Mouse (Mus musculus): ENCODE data around the gene Arfgap3.
"Not testable (repeated sequence)": the region's sequence is repeated elsewhere in the genome, so short reads cannot be mapped to it uniquely, and the experiment has no call there.

The Arfgap3 gene

DNA sequence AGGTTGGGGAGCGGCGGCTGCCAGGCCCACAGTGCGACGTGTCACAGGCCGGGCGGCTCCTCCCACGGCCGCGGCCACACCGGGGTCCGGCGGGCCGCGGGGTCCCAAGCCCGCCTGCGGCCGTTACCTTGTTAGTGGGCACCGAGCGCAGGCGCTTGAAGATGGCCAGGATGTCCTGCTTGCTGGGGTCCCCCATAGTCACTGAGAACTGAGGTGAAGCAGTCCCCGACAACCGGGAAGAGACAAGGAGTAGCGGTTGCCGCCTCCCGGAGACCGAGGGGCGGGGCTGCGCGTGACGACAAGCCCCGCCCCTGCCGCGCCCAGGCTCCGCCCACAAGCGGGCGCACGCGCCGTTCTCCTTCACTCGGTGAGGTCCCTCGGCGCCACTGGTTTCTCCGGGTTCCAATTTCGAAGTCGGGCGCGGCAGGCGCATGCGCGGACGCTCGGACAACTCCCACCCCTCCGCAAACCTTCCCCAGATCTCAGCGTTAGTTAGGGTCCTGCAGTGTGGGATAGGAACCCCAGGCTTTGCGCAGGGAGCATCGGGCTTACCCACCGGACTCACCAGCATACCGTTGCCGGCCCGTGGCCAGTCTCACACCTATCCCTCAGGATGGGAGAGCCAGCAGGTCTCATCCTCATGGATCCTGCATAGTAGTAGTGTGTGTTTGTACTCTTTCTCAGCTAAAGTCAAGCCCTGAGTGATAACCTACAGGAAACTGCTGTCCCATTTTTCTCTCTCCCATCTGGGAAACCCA, at the start of gene Arfgap3:
Gene Arfgap3, minus strand, starts transcription at position 294 of the 758 bp plus-strand sequence.
- peak; percentile 95 for DNase-seq (ENCODE audit: low spot score)

DNA sequence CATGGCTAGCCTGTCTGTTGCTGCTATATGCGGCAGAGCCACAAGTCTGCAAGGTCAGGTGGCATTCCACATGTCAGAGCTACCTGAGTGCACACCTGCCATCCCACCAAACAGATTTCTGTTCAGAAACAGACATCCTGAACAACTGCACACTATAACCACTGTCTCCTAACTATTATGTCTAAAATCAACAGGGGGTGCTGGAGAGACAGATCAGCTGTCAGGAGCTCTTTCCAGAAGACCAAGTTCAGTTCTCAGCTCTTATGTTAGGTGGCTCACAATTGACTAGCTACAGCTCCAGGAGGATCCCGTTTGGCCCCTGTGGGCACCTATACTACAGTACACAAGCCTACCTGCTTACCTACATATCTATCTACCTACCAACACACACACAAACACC, 42.7 kb upstream of the Arfgap3 start:
- DNase-seq (ENCODE audit: low spot score): no peak

DNA sequence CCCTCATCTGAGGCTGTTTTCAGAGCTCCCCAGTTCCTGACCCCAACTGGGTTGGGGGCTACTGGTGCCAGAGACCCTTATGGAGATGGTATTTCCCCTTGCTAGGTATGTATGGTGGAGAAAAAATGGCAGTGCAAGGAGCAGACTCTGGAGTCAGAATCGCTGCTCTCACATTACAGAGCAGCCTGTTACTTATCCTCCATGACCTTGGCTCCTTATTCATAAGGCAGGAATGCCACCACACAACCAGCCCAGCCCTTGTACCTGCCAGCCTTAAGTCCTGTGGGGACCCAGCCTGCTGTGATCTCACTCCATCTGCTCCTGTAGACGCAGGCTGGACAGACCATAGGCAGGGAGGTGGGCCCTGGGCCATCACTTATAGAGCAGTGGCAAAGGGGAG, 37.9 kb upstream of the Arfgap3 start:
- no peak for DNase-seq (ENCODE audit: low spot score)

DNA sequence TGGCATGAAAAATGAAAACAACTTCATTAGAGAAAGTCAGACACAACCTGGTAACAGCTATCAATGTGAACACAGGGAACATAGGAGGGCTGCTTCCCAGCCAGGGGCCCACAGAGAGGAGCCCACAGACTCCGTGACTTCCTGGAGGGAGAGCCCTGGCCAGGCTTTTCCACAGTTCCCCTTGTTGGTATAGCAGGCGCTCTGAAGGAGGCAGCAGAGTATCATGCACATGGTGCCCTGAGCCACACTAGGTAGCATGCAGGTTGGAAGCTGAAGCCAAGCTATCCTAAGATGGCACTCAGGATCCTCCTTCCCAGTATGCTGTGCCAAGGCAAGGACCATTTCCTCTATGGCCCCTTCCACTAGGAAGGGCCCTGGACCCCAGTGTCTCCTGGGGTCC, 33.6 kb upstream of the Arfgap3 start:
- no peak for DNase-seq (ENCODE audit: low spot score)

DNA sequence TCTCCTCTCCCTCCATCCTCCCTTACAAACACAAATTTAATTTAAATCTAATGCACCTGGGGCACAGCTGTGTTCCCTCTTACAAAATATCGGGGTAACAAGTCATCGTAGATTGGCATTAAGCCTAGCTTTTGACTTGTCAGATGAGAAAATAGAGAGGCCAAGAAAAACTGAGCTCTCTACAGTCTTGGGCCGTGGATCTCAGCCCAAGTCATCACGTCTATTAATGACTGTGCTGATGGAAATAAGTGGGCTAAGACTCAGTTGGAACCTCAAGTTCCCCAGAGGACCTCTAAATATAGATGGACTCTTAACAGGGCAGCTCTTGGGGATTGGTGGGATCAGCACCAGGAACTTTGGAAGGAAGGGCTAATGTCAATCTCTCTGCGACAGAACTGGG, 33.1 kb upstream of the Arfgap3 start:
- DNase-seq (ENCODE audit: low spot score): no peak

DNA sequence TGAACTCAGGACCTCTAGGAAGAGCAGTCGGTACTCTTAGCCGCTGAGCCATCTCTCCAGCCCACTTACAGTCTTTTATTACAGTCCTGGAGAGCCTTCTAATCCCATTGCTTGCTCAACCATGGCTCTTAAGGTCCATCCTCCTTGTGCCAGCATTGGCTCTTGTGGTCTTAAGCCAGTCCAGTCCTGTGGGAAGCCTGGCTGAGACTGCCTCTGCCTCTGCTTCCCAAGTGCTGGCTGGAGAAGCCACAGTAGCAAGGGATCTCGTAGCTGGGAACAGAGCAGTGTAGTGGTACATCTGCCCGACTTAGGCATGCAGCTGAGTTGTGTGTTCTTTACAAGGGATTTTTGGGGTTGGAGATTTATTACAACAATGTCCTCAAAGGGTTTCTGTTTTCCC, 32.4 kb upstream of the Arfgap3 start:
- no peak for DNase-seq (ENCODE audit: low spot score)

DNA sequence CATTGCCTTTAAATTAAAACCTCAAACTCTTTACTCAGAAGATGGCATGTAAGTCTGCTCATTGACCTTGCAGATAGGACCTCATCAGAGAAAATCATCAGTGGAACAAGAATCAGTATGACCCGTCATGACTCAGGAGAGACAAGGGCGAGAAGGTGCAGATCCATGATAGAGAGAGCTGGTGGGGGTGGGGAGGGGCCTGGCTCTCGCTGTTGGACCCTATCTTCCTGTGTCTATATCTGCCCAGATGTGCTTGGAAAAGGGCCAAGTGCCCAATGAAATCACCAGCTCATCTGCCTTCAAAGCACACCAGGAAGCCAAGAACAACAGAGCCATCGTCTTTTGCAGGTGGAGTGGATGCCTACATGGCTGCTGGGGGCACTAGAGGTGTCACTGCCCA, 27.1 kb upstream of the Arfgap3 start:
- no peak for DNase-seq (ENCODE audit: low spot score)

DNA sequence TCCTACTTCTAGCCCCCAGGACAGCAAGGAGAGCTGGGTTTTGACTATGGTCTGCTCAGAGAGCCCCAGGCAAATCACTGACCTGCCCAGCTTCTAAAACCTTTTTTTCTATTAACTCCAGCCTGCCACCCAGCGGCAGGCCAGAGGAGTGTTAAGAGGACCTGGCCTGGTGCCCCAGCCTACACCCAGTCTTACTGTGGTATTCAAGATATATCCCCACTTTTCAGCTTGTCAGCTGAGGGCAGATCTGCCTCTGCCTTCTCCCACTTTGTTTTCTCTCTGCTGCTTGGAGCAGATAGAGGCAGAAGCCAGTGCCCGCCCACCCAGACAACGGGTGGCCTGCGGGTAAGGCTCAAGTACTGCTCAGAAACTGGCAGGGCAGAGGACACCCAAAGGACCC, 25.1 kb upstream of the Arfgap3 start:
- DNase-seq (ENCODE audit: low spot score): peak; percentile 67

DNA sequence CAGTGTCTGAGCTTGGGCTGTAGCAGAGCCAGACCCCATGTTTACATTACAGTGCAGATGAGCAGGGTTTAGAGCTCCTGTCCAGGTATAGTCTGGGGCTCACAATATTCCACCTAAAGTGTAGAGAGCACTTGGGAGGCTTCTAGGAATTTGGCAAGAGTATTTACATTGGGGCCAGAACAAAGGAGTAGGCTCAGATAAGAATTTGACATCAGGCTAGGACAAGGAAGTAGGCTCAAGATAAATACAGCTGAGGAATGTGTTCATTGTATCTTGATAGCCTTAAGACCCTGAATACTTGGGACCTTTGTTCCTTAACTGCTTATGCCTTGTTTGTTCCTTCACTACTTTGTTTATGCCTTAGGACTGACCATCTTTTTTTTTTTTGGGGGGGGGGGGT, 24.0 kb upstream of the Arfgap3 start:
- no peak for DNase-seq (ENCODE audit: low spot score)

DNA sequence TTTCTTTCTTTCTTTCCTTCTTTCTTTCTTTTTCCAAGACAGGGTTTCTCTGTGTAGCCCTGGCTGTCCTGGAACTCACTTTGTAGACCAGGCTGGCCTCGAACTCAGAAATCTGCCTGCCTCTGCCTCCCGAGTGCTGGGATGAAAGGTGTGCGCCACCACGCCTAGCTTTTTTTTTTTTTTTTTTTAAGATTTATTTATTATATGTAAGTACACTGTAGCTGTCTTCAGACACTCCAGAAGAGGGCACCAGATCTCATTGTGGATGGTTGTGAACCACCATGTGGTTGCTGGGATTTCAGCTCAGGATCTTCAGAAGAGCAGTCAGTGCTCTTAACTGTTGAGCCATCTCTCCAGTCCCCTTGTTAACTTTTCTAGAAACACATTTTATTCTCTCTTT, 18.7 kb upstream of the Arfgap3 start:
- DNase-seq (ENCODE audit: low spot score): not testable (repeated sequence)

DNA sequence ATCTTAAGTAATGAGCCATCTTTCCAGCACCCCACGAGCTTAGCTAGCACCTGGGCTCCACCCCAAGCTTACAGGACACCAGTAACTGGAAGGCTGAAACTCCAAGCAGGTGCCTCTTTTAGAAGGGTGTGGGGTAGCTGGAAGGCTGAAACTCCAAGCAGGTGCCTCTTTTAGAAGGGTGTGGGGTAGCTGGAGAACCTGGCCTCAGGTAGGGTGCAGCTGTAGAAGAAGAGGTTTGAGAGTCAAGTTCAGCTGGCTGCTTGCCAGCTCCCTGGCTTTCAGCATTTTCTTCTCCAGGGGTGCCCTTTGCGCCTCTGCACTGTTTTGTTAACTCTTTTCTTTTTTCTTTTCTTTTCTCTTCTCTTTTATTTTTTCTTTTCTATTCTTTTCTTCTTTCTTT, 18.2 kb upstream of the Arfgap3 start:
- no peak for DNase-seq (ENCODE audit: low spot score)

DNA sequence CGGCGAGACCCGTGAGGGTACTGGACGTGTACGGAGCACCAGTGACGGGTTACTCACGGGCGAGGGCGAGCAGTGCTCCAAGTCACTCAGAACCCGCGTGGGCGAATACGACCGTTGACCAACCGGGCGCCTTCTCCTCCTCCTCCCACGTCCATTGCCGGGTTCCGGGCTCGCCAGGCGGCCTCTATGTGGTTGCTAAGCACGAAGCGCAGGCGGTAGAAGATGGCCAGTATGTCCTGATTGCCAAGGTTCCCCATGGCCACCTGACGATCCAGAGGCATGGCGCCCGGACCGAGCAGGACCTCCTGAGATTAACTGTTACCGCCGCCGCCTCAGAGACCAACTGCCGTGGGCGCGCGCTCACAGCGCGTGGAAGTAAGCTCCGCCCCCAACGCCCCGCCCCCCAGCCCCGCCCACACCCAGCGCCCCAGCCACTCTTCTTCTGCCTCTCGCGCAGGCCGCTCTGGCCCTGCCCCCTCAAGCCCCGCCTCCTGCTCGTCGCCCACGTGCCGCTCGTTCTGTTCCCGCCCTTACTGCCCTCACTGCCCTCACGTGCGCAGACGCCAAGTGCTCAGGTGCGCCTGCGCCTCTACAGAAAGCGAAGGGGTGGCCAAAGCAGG, 17.0 kb upstream of the Arfgap3 start:
- DNase-seq (ENCODE audit: low spot score): peak; percentile 76

DNA sequence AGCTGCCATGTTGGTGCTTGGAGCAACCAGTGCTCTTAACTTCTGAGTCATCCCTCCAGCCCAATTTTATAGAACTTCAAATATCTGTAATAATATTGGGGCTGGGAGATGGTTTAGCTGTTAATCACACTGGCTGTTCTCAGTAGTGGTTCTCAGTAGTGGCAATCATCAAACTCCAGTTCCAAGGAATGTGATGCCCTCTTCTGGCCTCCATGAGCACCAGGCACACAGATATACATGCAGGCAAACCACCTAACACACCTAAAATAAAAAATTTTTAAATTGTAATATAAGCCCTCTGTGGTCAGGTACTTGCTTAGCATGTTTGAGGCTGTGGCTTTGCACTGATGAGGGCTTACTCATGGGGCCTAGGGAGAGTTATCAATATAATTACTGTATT, 15.7 kb upstream of the Arfgap3 start:
- DNase-seq (ENCODE audit: low spot score): no peak

DNA sequence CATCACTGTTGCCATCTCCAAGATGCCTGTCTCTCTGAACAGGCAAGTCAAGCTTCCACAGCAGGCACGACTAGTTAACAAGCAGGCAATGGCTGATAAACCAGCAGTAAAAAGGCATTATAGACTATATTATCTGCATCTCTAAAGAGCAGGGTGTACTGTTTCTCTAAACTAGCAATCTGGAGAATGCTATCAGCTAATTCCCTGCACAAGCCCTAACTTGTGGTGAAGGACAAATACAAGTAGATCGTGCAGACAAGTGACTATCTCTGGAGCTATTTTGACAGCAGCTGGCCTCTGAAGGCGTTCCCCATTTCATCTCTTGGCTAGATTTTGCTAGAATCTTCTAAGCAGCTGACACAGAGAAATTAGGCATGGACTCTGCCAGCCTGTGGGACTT, 14.1 kb upstream of the Arfgap3 start:
- DNase-seq (ENCODE audit: low spot score): no peak

DNA sequence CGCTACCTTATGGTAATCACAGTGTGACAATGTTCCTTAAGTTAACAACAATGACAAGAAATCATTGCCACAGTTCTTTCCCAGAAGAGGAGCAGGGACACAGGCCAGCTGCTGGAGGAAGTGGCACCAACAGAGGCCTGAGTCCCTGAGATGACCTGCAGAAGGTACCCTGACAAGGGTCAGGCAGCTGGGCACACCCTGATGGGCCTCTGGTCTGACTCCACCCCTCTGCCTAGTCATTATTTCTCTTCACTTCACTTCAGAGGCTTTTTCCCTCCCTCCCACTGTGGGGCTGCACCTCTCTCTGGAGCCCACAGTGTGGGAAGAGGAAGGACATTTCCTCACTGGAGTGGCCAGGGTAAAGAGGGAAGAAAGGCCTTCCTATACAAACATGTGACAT, 12.8 kb upstream of the Arfgap3 start:
- DNase-seq (ENCODE audit: low spot score): not testable (repeated sequence)

DNA sequence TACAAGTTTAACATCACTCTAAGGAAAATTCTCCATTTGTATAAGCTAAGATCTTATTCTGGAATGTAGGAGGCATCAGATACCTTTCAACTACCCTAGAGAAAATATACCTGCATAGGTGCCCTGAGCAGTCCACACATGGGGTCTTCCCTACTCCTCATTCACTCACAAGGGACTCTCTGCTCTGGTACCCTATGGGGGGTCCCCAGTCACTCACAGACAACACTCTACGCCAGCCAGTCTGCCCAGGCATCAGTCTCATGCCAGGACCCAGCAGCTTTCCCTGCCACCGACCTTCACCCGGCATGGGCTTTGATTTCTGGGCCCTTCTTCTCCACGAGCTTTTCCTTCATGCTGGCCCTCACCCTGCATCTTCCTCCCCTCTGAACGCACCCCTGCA, 10.9 kb upstream of the Arfgap3 start:
- not testable (repeated sequence) for DNase-seq (ENCODE audit: low spot score)

DNA sequence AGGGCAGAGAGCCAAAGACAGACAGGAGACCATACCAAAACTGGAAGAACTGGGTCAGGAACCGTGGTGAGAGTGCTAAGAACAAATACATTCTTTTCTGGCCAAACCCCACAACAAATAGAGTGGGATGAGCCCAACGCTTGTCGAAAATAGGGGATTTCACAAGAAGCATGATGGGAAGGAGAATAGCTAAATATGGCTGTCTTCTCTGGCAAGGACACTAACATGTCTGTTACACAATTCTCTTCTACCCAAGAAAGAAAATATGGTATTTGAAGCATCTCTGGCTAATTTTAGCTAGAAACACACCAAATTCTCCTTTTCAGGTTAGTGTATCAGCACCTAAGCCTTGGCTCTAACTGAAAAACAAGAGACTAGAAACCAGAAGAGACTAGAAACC, 10.1 kb upstream of the Arfgap3 start:
- DNase-seq (ENCODE audit: low spot score): no peak

DNA sequence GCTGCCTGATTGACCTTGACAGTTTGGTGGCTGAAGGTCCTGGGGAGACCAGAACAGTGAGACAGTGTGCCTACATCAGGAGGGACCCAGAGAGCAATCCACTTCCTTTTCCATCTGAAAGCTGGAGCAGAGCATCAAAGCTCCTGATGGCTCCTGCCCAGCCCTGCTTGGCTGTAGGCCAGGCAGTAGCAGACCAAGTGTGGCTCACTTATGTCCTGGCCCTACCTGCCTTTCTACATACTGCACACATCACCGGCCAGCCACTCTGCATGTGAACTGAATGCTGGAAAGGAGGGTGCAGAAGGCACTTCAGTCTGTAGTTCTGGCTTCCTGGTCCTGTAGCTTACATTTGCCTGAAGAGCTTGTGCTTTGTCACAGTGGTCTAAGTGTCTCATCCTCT, 8.4 kb upstream of the Arfgap3 start:
- no peak for DNase-seq (ENCODE audit: low spot score)

DNA sequence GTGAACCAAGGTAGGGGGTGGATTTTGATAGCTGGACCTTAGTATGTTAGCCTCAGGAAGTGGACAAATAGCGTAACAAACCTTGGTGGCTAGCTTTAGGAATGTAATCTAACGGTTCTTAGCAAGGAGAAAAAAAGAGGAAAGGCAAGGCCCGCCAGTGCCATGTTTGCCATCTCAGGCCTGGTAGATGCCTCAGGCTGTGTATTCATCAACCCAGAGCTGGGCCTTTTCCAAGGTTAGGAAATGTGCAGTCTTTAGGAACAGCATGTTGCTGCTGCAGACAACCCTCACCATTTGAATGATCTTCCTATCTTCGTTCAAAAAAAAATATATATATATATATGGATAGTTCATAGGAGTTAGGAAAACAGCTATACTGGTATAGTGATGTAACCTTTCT, 1.5 kb upstream of the Arfgap3 start:
- no peak for DNase-seq (ENCODE audit: low spot score)

DNA sequence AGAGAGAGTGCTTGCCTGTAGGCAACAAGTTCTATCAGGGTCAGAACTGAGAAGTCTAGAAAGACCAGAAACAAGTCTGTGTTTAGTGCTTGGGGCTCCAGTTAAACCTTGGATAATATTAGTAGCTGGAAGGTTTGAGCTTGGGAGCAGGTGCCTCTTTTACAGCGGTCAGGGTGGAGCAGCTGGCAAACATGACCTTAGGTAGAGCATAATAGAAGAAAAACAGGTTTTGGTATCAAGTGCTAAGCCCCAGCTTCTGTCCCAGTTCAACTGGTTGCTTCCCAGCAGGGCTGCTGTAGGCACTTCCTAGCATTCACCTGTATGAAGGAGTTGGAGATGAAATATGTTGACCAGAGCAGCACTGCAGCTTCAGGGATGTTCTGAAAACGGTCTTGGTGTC, 812 bp upstream of the Arfgap3 start:
- DNase-seq (ENCODE audit: low spot score): no peak

DNA sequence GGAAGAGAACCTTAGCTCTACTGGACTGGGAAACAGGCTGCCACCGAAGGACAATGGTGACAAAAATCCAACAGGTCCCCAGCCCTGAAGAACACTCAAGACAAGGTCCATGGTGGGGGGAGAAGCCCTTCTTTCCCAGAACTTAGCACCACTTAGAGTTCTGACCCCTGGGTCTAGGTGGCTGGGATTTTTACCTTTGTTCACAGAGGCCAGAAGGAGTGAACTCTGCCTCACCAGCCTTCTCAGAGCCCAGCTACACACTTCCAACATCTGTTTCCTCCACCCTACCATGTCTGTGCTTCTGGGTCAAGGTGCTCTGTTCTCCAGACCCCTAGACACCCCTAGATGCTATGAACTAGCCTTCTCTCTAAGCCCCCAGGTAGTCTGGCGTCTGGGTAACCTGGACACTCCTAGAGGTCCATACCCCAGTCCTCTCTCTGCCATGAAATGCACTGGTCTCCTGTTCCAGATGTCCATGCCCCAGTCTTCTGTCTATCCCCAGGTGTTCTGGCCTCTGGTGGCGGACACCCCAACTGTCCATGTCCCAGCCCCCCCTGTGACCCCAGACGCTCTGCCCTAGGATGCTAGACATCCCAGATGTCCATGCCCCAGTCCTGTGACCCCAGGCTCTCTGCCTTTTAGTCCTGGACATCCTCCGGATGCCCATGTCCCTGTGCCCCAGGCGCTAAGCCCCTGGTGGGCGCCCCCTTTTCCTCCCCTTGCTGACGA, 658 bp downstream of the Arfgap3 start:
- no peak for DNase-seq (ENCODE audit: low spot score)

DNA sequence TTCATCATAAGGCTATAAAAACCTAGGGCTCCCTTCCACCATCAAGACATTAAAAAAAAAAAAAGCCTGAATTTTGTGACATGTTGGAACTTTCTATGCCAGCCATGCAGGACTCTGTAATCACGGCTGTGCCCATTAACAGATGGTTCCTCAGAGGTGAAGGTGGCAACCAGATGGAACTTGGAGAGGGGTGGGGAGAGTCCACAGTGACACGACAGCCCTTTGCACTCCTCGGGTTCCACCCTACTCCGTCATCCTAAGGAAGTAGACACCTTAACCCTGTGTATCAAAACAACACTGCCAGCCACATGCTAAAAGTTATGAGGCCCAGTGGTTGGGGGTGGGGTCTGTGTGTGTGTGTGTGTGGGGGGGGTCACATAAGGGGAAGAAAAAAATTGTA, 1.3 kb downstream of the Arfgap3 start:
- no peak for DNase-seq (ENCODE audit: low spot score)

DNA sequence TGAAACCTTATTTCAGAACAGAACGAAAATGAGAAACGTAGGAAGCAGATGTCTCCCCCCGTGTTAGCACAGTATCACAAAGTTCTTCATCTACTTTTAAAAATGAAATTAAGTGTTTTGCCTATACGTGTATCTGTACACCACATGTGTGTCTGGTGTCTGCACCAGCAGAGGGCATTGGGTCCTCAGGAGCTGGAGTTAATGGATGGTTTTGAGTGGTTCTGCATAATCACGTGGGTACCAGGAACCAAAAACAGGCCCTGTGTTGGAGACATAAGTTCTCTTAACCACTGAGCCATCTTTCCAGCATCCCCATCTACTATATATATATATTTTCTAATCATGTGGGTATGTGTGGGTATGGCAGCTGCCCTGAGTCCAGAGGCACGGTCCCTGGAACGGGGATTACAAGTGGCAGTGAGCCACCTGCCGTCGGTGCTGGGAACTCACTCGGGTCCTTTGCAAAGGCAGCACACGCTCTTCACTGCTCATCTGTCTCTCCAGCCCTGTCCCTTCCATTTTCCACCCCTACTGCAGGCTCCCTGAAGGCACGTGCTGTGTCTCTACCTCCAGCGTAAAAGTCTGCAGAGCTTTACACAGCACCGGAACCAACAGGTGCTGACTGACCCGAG, 4.0 kb downstream of the Arfgap3 start:
- no peak for DNase-seq (ENCODE audit: low spot score)
